Mouse (Mus musculus) liver, adult 2 months (tissue): Measurements from ENCODE around the gene Olfr315.

Experiments used
- CTCF ChIP-seq: fragments of 200-500 bp; IDR thresholded peaks from 2 replicates; pipeline ENCODE4 v1.5.1; 2011; ENCODE audit warnings: low read depth, low read length, control low read depth
- POLR2A ChIP-seq: fragments of 200-500 bp; IDR thresholded peaks from 2 replicates; pipeline ENCODE4 v1.6.1; 2011; ENCODE audit warnings: low read length, control low read depth; ENCODE audit not compliant: insufficient read depth; ENCODE audit errors: extremely low read depth

- TF ChIP-seq CTCF (no peak), POLR2A (no peak)
These were observed 22.9 kb downstream of the Olfr315 start for GRCm38 (mm10) chr11:58795856-58796255.
